Mouse (Mus musculus) stomach, adult 2 months (tissue): ENCODE measurements around the gene Gm47985. TPM values are rescaled to one million over a fixed set of nuclear protein-coding genes. Genes with fewer than 3 reads are reported as not detected.

Experiments
- polyA plus RNA-seq: library from polyadenylated mRNA; depleted of rRNA; stranded (reverse); fragments of >200 nt; gene quantifications from 2 replicates; pipeline ENCODE4 v1.2.3, GENCODE M21; 2012; rRNA removed

The Gm47985 gene
- 0.11 TPM in 1 of 2 replicates, not detected in the other for polyA plus RNA-seq

GRCm38 (mm10) chr1:151182266-151182665 is at the start of gene Gm47985:
Gene Gm47985, plus strand, starts transcription at chr1:151182537.

GRCm38 (mm10) chr1:151192075-151192474 is 9.7 kb downstream of the Gm47985 start, which contains the start of gene Gm8947:
Gene Gm8947, plus strand, starts transcription at chr1:151192376.

GRCm38 (mm10) chr1:151198120-151198519 is 15.8 kb downstream of the Gm47985 start, which contains the start of gene Gm47995:
Gene Gm47995, plus strand, starts transcription at chr1:151198448.

GRCm38 (mm10) chr1:151203818-151204217 is 21.5 kb downstream of the Gm47985 start, which contains the start of gene 3110040M04Rik:
Gene 3110040M04Rik, plus strand, starts transcription at chr1:151204121.

GRCm38 (mm10) chr1:151209824-151210355 is 27.6 kb downstream of the Gm47985 start, which contains the start of gene Gm47996:
Gene Gm47996, plus strand, starts transcription at chr1:151210131.

Other genes with a start within 250 kb of the Gm47985 start
- 0.20 and 0.50 TPM in 2 replicates for gene Hmcn1, start 189.1 kb upstream of the Gm47985 start, polyA plus RNA-seq
- gene Gm8947, start 9.8 kb downstream of the Gm47985 start, polyA plus RNA-seq, result 0.09 and 0.13 TPM in 2 replicates
- gene Gm47995, start 15.9 kb downstream of the Gm47985 start, polyA plus RNA-seq, result not detected in 2 replicates
- 0.51 TPM in 1 of 2 replicates, not detected in the other for gene 3110040M04Rik, start 21.6 kb downstream of the Gm47985 start, polyA plus RNA-seq
- not detected in 2 replicates for gene Gm47996, start 27.6 kb downstream of the Gm47985 start, polyA plus RNA-seq
- gene Ivns1abp, start 161.9 kb downstream of the Gm47985 start, polyA plus RNA-seq, result 17.0 and 17.6 TPM in 2 replicates
- gene Swt1, start 245.9 kb downstream of the Gm47985 start, polyA plus RNA-seq, result 0.98 and 1.5 TPM in 2 replicates
- 3.5 and 5.2 TPM in 2 replicates for gene Trmt1l, start 246.0 kb downstream of the Gm47985 start, polyA plus RNA-seq